Mouse (Mus musculus): ENCODE measurements around the gene Agmat. TPM values are rescaled to one million over a fixed set of nuclear protein-coding genes. Genes with fewer than 3 reads are reported as not detected.

Agmat gene
- 1.7 and 2.4 TPM in 2 replicates for polyA plus RNA-seq (2015; fragmentation: Nextera tagmentation; extraction: Ambion mirVana)

GRCm38 (mm10) chr4:141746578-141747346, at the start of gene Agmat:
Gene Agmat (plus strand): TSS chr4:141746672.
- H3K9me3 ChIP-seq (replicated peaks) = no peaks in the 10 kb centered on the region
- peaks cover 15% of the 10 kb centered on the region for H3K4me1 ChIP-seq
- H3K27me3 ChIP-seq = 0 out of 2 replicates have a peak, but pooled peaks cover 9% of the 10 kb centered on the region
- ATAC-seq (replicated peaks; ENCODE audit: low FRiP score) = no peak
- no peaks in the 10 kb centered on the region for H3K36me3 ChIP-seq
- H3K9ac ChIP-seq = no peak within 1 kb of the TSS
- H3K4me2 ChIP-seq = peak within 1 kb of the TSS; percentile 41
- no peak within 1 kb of the TSS for H3K4me3 ChIP-seq (replicated peaks)
- 20% methylated on average over 25 of the region's 25 CpGs for WGBS
- H3K27ac ChIP-seq = no peak within 1 kb of the TSS

GRCm38 (mm10) chr4:141704625-141705024, 41.8 kb upstream of the Agmat start:
- Histone ChIP-seq H3K4me3 (replicated peaks) (no peak overlapping the region), H3K36me3 (peaks cover 100% of the 10 kb centered on the region), H3K9ac (no peak overlapping the region), H3K4me2 (no peak overlapping the region), H3K27me3 (no peaks in the 10 kb centered on the region), H3K9me3 (replicated peaks) (no peaks in the 10 kb centered on the region), H3K4me1 (no peaks in the 10 kb centered on the region), H3K27ac (no peak overlapping the region)
- ATAC-seq (replicated peaks; ENCODE audit: low FRiP score) = no peak
- WGBS = 92% methylated on average over 2 of the region's 2 CpGs

- no peak overlapping the region for H3K9ac ChIP-seq
- H3K4me3 ChIP-seq (replicated peaks) = no peak overlapping the region
- no peaks in the 10 kb centered on the region for H3K9me3 ChIP-seq (replicated peaks)
- no peaks in the 10 kb centered on the region for H3K4me1 ChIP-seq
- no peak for ATAC-seq (replicated peaks; ENCODE audit: low FRiP score)
- no peaks in the 10 kb centered on the region for H3K27me3 ChIP-seq
- H3K36me3 ChIP-seq = peaks cover 99% of the 10 kb centered on the region
- 0 out of 2 replicates have a peak overlapping the region, but pooled peaks have one; percentile 9 for H3K27ac ChIP-seq
- H3K4me2 ChIP-seq = no peak overlapping the region
- WGBS = 84% methylated on average over 4 of the region's 4 CpGs
These were observed 41.1 kb upstream of the Agmat start for GRCm38 (mm10) chr4:141705331-141705730.

GRCm38 (mm10) chr4:141708005-141708404, 38.5 kb upstream of the Agmat start:
- Histone ChIP-seq H3K27me3 (no peaks in the 10 kb centered on the region), H3K4me1 (no peaks in the 10 kb centered on the region), H3K4me2 (no peak overlapping the region), H3K27ac (no peak overlapping the region), H3K4me3 (replicated peaks) (no peak overlapping the region), H3K36me3 (peaks cover 99% of the 10 kb centered on the region), H3K9ac (no peak overlapping the region), H3K9me3 (replicated peaks) (no peaks in the 10 kb centered on the region)
- no peak for ATAC-seq (replicated peaks; ENCODE audit: low FRiP score)
- 92% methylated on average over 7 of the region's 7 CpGs for WGBS

- Histone ChIP-seq H3K9me3 (replicated peaks) (no peaks in the 10 kb centered on the region), H3K36me3 (peaks cover 96% of the 10 kb centered on the region), H3K27ac (no peak overlapping the region), H3K4me2 (no peak overlapping the region), H3K9ac (no peak overlapping the region), H3K4me3 (replicated peaks) (no peak overlapping the region), H3K27me3 (no peaks in the 10 kb centered on the region), H3K4me1 (peaks cover 8% of the 10 kb centered on the region)
- no peak for ATAC-seq (replicated peaks; ENCODE audit: low FRiP score)
- 100% methylated on average over 2 of the region's 2 CpGs for WGBS
These were observed 37.5 kb upstream of the Agmat start for GRCm38 (mm10) chr4:141708971-141709370.

GRCm38 (mm10) chr4:141711250-141711649, 35.2 kb upstream of the Agmat start:
- no peak overlapping the region for H3K9ac ChIP-seq
- peaks cover 76% of the 10 kb centered on the region for H3K36me3 ChIP-seq
- no peaks in the 10 kb centered on the region for H3K27me3 ChIP-seq
- no peaks in the 10 kb centered on the region for H3K9me3 ChIP-seq (replicated peaks)
- no peak overlapping the region for H3K4me2 ChIP-seq
- H3K4me3 ChIP-seq (replicated peaks) = no peak overlapping the region
- H3K27ac ChIP-seq = no peak overlapping the region
- peaks cover 29% of the 10 kb centered on the region for H3K4me1 ChIP-seq
- no peak for ATAC-seq (replicated peaks; ENCODE audit: low FRiP score)
- 97% methylated on average over 1 of the region's 1 CpGs for WGBS

GRCm38 (mm10) chr4:141713598-141714142, 32.8 kb upstream of the Agmat start:
- Histone ChIP-seq H3K9me3 (replicated peaks) (no peaks in the 10 kb centered on the region), H3K4me2 (no peak overlapping the region), H3K27me3 (no peaks in the 10 kb centered on the region), H3K4me1 (peaks cover 32% of the 10 kb centered on the region), H3K4me3 (replicated peaks) (no peak overlapping the region), H3K36me3 (peaks cover 60% of the 10 kb centered on the region), H3K27ac (no peak overlapping the region), H3K9ac (no peak overlapping the region)
- WGBS = 44% methylated on average over 5 of the region's 5 CpGs
- no peak for ATAC-seq (replicated peaks; ENCODE audit: low FRiP score)

- Histone ChIP-seq H3K4me3 (replicated peaks) (no peak overlapping the region), H3K9me3 (replicated peaks) (no peaks in the 10 kb centered on the region), H3K36me3 (peaks cover 50% of the 10 kb centered on the region), H3K4me1 (peaks cover 36% of the 10 kb centered on the region), H3K9ac (0 out of 2 replicates have a peak overlapping the region, but pooled peaks have one; percentile 14), H3K27ac (peak overlapping the region; percentile 78), H3K4me2 (no peak overlapping the region), H3K27me3 (no peaks in the 10 kb centered on the region)
- peak; percentile 87 for ATAC-seq (replicated peaks; ENCODE audit: low FRiP score)
- 39% methylated on average over 2 of the region's 2 CpGs for WGBS
These were observed 31.4 kb upstream of the Agmat start for GRCm38 (mm10) chr4:141715027-141715426.

GRCm38 (mm10) chr4:141717633-141718032, 28.8 kb upstream of the Agmat start:
- 86% methylated on average over 4 of the region's 4 CpGs for WGBS
- no peak overlapping the region for H3K27ac ChIP-seq
- no peak overlapping the region for H3K4me3 ChIP-seq (replicated peaks)
- H3K9ac ChIP-seq = no peak overlapping the region
- ATAC-seq (replicated peaks; ENCODE audit: low FRiP score) = no peak
- no peaks in the 10 kb centered on the region for H3K27me3 ChIP-seq
- H3K4me1 ChIP-seq = peaks cover 56% of the 10 kb centered on the region
- no peak overlapping the region for H3K4me2 ChIP-seq
- H3K36me3 ChIP-seq = peaks cover 31% of the 10 kb centered on the region
- H3K9me3 ChIP-seq (replicated peaks) = no peaks in the 10 kb centered on the region

- ATAC-seq (replicated peaks; ENCODE audit: low FRiP score) = no peak
- H3K9me3 ChIP-seq (replicated peaks) = no peaks in the 10 kb centered on the region
- peaks cover 20% of the 10 kb centered on the region; the same call in 1 of the 2 replicates for H3K36me3 ChIP-seq
- no peaks in the 10 kb centered on the region for H3K27me3 ChIP-seq
- no peak overlapping the region for H3K9ac ChIP-seq
- no peak overlapping the region for H3K4me3 ChIP-seq (replicated peaks)
- WGBS = 88% methylated on average over 1 of the region's 1 CpGs
- H3K4me1 ChIP-seq = peaks cover 51% of the 10 kb centered on the region
- no peak overlapping the region for H3K27ac ChIP-seq
- H3K4me2 ChIP-seq = no peak overlapping the region
These were observed 27.2 kb upstream of the Agmat start for GRCm38 (mm10) chr4:141719304-141719703.

- H3K4me1 ChIP-seq = peaks cover 47% of the 10 kb centered on the region
- H3K36me3 ChIP-seq = peaks cover 20% of the 10 kb centered on the region; the same call in 1 of the 2 replicates
- ATAC-seq (replicated peaks; ENCODE audit: low FRiP score) = no peak
- peak overlapping the region; percentile 80 for H3K4me2 ChIP-seq
- no peaks in the 10 kb centered on the region for H3K27me3 ChIP-seq
- H3K9me3 ChIP-seq (replicated peaks) = no peaks in the 10 kb centered on the region
- H3K27ac ChIP-seq = no peak overlapping the region
- no peak overlapping the region for H3K4me3 ChIP-seq (replicated peaks)
- WGBS = 60% methylated on average over 6 of the region's 6 CpGs
- no peak overlapping the region for H3K9ac ChIP-seq
These were observed 25.5 kb upstream of the Agmat start for GRCm38 (mm10) chr4:141720761-141721523.

- Histone ChIP-seq H3K9me3 (replicated peaks) (no peaks in the 10 kb centered on the region), H3K9ac (peak overlapping the region; percentile 96), H3K4me1 (peaks cover 40% of the 10 kb centered on the region), H3K27ac (no peak overlapping the region), H3K36me3 (peaks cover 11% of the 10 kb centered on the region; the same call in 1 of the 2 replicates), H3K4me3 (replicated peaks) (peak overlapping the region; percentile 96), H3K4me2 (peak overlapping the region; percentile 80), H3K27me3 (no peaks in the 10 kb centered on the region)
- WGBS = 65% methylated on average over 6 of the region's 6 CpGs
- ATAC-seq (replicated peaks; ENCODE audit: low FRiP score) = no peak
These were observed 24.5 kb upstream of the Agmat start for GRCm38 (mm10) chr4:141721961-141722360.

Data from kidney, embryonic 15.5 days (tissue).